Mouse (Mus musculus) 3134 (cell line): ENCODE measurements around the gene Tmem176b.
A peak's percentile ranks its signal among the peaks of the same experiment; 100 is the strongest.

Source experiments
- DNase-seq: peaks from one replicate; pipeline ENCODE4 v3.0.0-alpha.2; 2011; ENCODE audit warnings: low spot score; ENCODE audit not compliant: insufficient read length; ENCODE audit errors: extremely low read depth

Gene Tmem176b

GRCm38 (mm10) chr6:48803406-48804051 lies 37.8 kb downstream of the Tmem176b start:
- DNase-seq: no peak

- peak; percentile 7 for DNase-seq
Measured at GRCm38 (mm10) chr6:48801897-48802296, 39.4 kb downstream of the Tmem176b start.

- DNase-seq: no peak
Measured at GRCm38 (mm10) chr6:48787867-48788266, 53.4 kb downstream of the Tmem176b start.

GRCm38 (mm10) chr6:48785601-48786000 lies 55.7 kb downstream of the Tmem176b start:
- DNase-seq: no peak

- DNase-seq: peak; percentile 4
Measured at GRCm38 (mm10) chr6:48785189-48785588, 56.1 kb downstream of the Tmem176b start.

- no peak for DNase-seq
Measured at GRCm38 (mm10) chr6:48784406-48784805, 56.9 kb downstream of the Tmem176b start.
